Mouse (Mus musculus) c-Kit-negative CD71-positive TER-119-positive erythroid progenitor cells, embryonic 14.5 days (primary cell): Measurements from ENCODE around the gene Prdm2.

Experiments
- DNase-seq: peaks from one replicate; pipeline ENCODE4 v3.0.0-alpha.2; 2013; ENCODE audit warnings: low read depth, low spot score

The Prdm2 gene

GRCm38 (mm10) chr4:143154571-143154970 lies 58.2 kb downstream of the Prdm2 start:
- DNase-seq = no peak

GRCm38 (mm10) chr4:143152634-143153033 lies 60.2 kb downstream of the Prdm2 start:
- no peak for DNase-seq

DNA sequence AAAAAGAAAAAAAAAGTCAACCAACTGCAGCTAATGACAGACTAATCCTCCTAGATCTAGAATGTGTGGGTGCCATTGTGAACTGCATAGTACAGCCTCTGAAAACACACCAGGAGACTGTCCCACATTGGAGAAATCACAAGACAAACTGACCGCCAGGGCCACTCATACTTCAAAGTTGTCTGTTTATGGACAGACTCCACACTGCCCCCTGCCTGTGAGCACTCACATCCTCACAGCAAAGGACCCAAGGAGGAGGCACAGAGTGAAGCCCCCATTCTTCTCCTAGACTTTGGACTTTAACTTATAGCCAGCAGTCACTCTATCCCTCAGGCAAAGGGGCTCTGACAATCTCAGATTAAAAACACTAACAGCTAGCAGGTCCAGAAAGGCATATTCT lies 61.5 kb downstream of the Prdm2 start:
- no peak for DNase-seq

GRCm38 (mm10) chr4:143147666-143148065 lies 65.1 kb downstream of the Prdm2 start:
- no peak for DNase-seq

GRCm38 (mm10) chr4:143143615-143144014 lies 69.2 kb downstream of the Prdm2 start:
- no peak for DNase-seq

DNA sequence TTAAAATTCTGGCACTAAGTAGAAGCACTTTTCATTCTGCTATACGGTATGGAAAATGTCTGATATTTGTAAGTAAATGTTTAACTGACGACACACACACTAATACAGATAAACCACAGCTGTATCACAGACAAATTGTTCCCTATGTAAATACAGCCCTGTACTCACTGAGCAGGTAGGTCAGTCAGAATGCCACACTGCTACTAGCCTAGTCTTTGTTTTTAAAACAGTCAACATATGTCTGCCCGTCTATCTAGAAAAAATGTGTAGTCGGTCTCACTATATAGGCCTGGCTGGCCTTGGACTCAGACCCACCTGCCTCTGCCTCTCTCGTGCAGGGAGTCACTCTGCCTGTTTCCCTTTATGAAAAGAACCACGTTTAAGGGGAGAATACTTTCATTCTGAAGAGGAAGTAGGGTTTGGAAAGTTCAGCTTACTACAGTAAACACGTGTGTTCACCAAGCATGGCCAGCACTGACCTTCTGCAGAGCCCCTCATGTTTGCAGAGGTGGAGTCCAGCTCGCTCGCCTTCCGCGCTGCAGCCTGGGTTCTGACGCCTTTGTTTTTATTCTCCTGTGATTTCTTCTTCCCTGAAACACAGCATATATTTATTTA lies 71.0 kb downstream of the Prdm2 start:
- DNase-seq = no peak

- no peak for DNase-seq
These were observed 71.9 kb downstream of the Prdm2 start for GRCm38 (mm10) chr4:143140940-143141339.

- DNase-seq = no peak
These were observed 80.4 kb downstream of the Prdm2 start for GRCm38 (mm10) chr4:143132433-143132832.

- no peak for DNase-seq
These were observed 82.4 kb downstream of the Prdm2 start for GRCm38 (mm10) chr4:143130441-143130840.

- no peak for DNase-seq
These were observed 83.5 kb downstream of the Prdm2 start for GRCm38 (mm10) chr4:143129261-143129760.

DNA sequence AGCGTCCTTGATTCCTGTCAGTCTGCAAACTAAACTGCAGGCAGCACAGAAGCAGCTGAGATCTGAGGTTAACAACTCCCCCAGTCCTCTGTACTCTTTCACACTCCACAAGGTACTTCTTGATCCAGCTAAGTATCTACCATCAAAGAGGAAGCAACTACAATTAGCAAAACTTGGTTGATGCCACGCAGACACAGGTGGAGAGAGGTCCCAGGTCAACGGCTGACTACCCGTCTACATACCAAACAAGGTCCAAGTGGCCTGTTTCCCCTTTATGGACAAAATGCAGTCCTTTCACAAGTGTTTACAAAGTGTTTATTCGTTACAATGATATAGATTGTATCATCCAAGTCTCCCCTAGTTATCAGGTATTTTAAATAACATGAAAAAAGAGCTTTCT lies 85.6 kb downstream of the Prdm2 start:
- DNase-seq = no peak

DNA sequence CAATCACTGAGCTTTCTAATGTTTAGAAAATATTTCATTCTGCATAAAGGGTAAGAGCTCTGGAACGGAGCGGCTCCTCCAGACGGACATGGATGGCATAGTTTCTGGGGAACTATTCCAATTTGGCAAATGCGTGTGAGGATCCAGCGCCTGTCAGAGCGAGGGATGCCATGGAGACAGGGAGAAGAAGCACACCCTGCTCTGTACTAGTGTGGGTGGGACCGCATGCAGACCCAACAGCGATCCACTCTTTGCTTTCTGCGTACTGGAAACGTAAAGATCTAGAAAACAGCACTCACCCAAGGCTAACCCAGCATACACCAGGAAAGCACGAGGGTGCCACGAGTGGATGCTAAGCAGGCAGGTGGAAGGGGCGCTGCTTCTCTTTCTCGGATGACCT lies 86.3 kb downstream of the Prdm2 start:
- no peak for DNase-seq

- no peak for DNase-seq
These were observed 87.5 kb downstream of the Prdm2 start for GRCm38 (mm10) chr4:143125290-143125689.

DNA sequence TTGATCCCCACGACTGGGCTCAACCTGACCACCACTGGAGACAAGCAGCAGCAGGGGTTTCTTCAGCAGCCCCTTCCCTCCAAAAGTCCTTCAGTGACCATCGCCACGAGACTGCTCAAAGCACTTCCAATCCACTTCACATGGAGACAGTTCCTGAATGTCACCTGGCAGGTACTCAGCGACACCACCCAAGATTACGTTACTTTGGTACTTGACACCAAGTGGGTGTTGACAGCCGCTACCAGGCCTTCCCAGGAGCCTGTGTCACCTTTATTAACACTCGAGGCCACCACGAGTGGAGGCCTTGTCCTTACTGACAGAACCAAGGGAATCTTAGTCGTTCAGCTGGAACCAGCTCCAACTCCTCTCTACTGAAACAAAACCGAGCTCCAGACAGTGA lies 89.8 kb downstream of the Prdm2 start:
- no peak for DNase-seq

- DNase-seq = no peak
These were observed 91.6 kb downstream of the Prdm2 start for GRCm38 (mm10) chr4:143121174-143121573.

- DNase-seq = no peak
These were observed 92.8 kb downstream of the Prdm2 start for GRCm38 (mm10) chr4:143120008-143120407.

- DNase-seq = no peak
These were observed 94.0 kb downstream of the Prdm2 start for GRCm38 (mm10) chr4:143118843-143119242.

DNA sequence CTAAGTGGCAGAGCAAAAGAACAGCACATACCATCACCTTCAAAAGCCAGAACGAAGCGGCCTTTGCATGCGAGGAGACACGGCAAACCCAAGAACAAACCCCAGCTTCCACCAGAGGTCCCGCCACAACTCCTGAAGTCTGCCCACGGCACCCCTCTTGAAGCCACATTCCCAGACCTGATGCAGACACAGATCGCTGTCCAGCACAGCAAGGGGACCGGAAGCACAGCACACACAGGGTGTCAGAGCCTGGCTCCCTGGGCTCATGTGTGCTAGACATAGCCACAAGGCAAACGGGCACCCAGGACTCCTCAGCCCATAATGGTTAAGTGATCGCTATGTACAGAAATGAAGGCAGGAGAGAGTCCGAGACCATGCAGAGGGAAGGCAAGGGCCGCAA lies 96.9 kb downstream of the Prdm2 start:
- no peak for DNase-seq

- no peak for DNase-seq
These were observed 98.4 kb downstream of the Prdm2 start for GRCm38 (mm10) chr4:143114232-143114979.

GRCm38 (mm10) chr4:143112985-143113384 lies 99.8 kb downstream of the Prdm2 start:
- DNase-seq = peak; percentile 17

- no peak for DNase-seq
These were observed 100.4 kb downstream of the Prdm2 start for GRCm38 (mm10) chr4:143112439-143112838.

DNA sequence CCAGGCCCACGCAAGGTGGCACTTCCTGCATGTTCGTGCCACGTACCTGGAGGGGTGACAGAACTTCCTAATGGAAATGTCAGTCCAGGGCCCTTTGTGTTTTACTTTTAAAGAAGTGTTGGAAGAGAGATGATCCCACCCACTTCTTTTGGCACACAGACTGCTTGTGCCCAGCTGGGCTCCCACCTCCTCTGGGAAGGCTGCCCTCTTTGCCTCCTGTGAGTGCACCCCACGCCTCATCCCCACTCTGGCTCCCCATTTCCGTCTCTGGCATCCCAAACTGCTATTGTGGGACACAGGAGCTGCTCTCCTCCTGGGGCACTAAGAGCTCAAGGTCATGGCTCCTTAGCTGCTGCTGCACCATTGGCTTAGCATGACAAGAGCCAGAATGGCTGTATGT lies 100.9 kb downstream of the Prdm2 start:
- DNase-seq = no peak

DNA sequence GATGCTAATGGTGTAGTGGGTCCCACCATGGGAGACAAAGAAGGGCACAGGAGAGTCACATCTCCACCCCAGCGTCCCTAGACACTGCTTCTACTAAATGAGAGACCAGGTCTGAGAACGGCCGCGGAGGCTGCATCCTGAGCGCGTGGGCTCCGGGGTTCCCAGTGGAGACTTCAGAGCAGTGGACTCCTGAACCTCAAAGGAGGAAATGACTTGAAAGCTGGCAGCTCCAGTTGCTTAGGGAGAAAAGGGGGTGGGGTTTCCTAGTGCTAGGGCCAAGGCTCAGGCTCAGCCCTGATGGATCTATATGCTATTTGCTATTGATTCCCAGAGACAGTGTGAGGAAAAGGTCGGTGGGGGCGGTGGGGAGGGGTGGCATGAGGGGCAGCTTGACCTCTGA lies 104.2 kb downstream of the Prdm2 start:
- no peak for DNase-seq
